Mouse (Mus musculus): ENCODE results near the gene Sh3pxd2a. TPM values are rescaled to one million over a fixed set of nuclear protein-coding genes. Genes with fewer than 3 reads are reported as not detected.

Sh3pxd2a gene
- polyA plus RNA-seq, 1 experiment from 2014 or later = 4.1 TPM

DNA sequence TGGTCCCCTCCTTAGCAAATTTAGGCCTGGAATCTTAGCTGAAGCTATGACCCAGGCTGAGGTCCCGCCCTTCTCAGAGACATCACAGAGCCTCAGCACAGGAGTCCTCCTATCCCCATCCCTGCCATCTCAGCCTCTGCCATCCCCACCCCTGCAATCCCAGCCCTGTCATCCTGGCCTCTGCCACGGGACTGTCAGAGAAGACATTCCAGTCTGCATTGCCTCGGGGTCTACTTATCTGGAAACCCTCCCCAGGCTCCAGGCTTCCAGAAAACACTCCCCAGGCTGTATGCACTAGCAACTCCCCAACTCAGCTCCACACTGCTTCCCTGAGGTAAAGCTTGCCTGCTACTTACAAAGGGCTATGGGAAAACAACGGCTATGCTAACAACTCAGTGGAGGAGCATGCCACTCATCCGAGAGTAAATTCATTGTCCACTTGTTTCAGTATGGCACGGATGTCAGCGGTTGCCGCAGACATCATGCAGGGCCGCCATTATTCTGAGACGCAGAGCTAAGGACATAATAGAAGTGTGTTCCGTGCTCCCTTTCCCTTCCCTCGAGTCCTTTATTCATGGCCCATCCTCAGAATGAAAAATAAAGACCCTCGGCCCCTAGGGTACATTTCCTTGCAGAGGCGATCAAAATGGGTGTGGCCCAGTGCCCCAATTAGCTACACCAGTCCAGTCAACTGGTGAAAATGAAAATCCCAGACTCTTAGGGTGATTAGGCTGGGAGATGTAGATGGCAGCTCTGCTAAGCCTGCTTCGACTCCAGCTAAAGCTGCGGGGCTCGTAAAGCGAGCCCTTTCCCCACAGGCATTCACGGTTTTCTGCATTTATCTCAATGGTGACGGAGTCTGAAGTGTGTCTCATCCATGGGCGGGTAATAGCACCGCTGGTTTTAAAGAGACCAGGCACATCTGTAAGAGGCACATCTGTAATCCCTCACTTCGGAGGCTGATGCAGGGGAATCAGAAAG is 29.1 kb upstream of the Sh3pxd2a start:
- H3K36me3 ChIP-seq (ENCODE audit: control insufficient read depth, insufficient read depth, low read length) = no peaks in the 10 kb centered on the region
- DNase-seq (ENCODE audit: low spot score, missing footprints) (peak; percentile 90), ATAC-seq (ENCODE audit: low FRiP score) (peak; percentile 77)
- H3K27me3 ChIP-seq (ENCODE audit: control insufficient read depth, insufficient read depth, low read length) = no peaks in the 10 kb centered on the region
- H3K9me3 ChIP-seq (ENCODE audit: control insufficient read depth, low read length) = no peaks in the 10 kb centered on the region
- H3K4me1 ChIP-seq (ENCODE audit: control insufficient read depth, insufficient read depth, low read length) = peaks cover 17% of the 10 kb centered on the region
- H3K9ac ChIP-seq (ENCODE audit: low read length) = peak overlapping the region; percentile 24
- WGBS = 40% methylated on average over 23 of the region's 23 CpGs
- peak overlapping the region; percentile 83 for H3K27ac ChIP-seq (ENCODE audit: low read depth, low read length)
- H3K4me3 ChIP-seq (ENCODE audit: low read depth, low read length) = no peak overlapping the region
- peak overlapping the region; percentile 8; the same call in 1 of the 2 replicates for H3K4me2 ChIP-seq

DNA sequence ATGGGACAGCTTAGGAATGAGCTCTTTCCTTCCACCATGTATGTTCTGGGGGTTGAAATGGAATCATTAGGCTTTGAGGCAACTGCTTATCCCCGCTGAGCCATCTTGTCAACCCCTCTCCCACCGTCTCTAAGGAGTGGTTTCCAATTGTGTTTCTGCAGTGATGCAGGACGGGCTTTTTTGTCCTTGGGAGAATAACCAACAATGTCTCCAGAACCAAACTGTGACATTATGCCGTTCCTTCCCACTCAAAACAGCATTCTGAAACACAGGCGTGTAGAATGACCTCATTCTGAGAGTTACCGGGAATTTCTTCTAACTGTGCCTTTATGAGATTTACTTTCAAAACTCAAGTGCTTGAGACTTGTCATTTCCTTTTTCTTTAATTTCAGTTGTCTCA is 28.2 kb upstream of the Sh3pxd2a start:
- Histone ChIP-seq H3K27ac (ENCODE audit: low read depth, low read length) (peak overlapping the region; percentile 83), H3K27me3 (ENCODE audit: control insufficient read depth, insufficient read depth, low read length) (no peaks in the 10 kb centered on the region), H3K4me2 (no peak overlapping the region), H3K9ac (ENCODE audit: low read length) (no peak overlapping the region), H3K4me1 (ENCODE audit: control insufficient read depth, insufficient read depth, low read length) (peaks cover 17% of the 10 kb centered on the region), H3K9me3 (ENCODE audit: control insufficient read depth, low read length) (no peaks in the 10 kb centered on the region), H3K36me3 (ENCODE audit: control insufficient read depth, insufficient read depth, low read length) (no peaks in the 10 kb centered on the region), H3K4me3 (ENCODE audit: low read depth, low read length) (no peak overlapping the region)
- WGBS = 27% methylated on average over 6 of the region's 6 CpGs
- DNase-seq (ENCODE audit: low spot score, missing footprints) (peak; percentile 92), ATAC-seq (ENCODE audit: low FRiP score) (peak; percentile 45; the same call in 1 of the 2 replicates)

- Histone ChIP-seq H3K9me3 (ENCODE audit: control insufficient read depth, low read length) (no peaks in the 10 kb centered on the region), H3K4me2 (no peak overlapping the region), H3K36me3 (ENCODE audit: control insufficient read depth, insufficient read depth, low read length) (no peaks in the 10 kb centered on the region), H3K4me1 (ENCODE audit: control insufficient read depth, insufficient read depth, low read length) (peaks cover 17% of the 10 kb centered on the region), H3K27ac (ENCODE audit: low read depth, low read length) (peak overlapping the region; percentile 30; the same call in 1 of the 2 replicates), H3K4me3 (ENCODE audit: low read depth, low read length) (no peak overlapping the region), H3K27me3 (ENCODE audit: control insufficient read depth, insufficient read depth, low read length) (no peaks in the 10 kb centered on the region), H3K9ac (ENCODE audit: low read length) (no peak overlapping the region)
- DNase-seq (ENCODE audit: low spot score, missing footprints) (no peak), ATAC-seq (ENCODE audit: low FRiP score) (0 out of 2 replicates have a peak, but pooled peaks have one; percentile 18)
- 74% methylated on average over 2 of the region's 2 CpGs for WGBS
Observed at GRCm38 (mm10) chr19:47491853-47492252, 27.7 kb upstream of the Sh3pxd2a start.

GRCm38 (mm10) chr19:47489233-47489632 is 25.0 kb upstream of the Sh3pxd2a start:
- H3K4me3 ChIP-seq (ENCODE audit: low read depth, low read length) = no peak overlapping the region
- no peak overlapping the region for H3K27ac ChIP-seq (ENCODE audit: low read depth, low read length)
- DNase-seq (ENCODE audit: low spot score, missing footprints) (no peak), ATAC-seq (ENCODE audit: low FRiP score) (no peak)
- peaks cover 17% of the 10 kb centered on the region for H3K4me1 ChIP-seq (ENCODE audit: control insufficient read depth, insufficient read depth, low read length)
- H3K4me2 ChIP-seq = no peak overlapping the region
- no peaks in the 10 kb centered on the region for H3K9me3 ChIP-seq (ENCODE audit: control insufficient read depth, low read length)
- no peak overlapping the region for H3K9ac ChIP-seq (ENCODE audit: low read length)
- no peaks in the 10 kb centered on the region for H3K36me3 ChIP-seq (ENCODE audit: control insufficient read depth, insufficient read depth, low read length)
- H3K27me3 ChIP-seq (ENCODE audit: control insufficient read depth, insufficient read depth, low read length) = no peaks in the 10 kb centered on the region
- 78% methylated on average over 3 of the region's 3 CpGs for WGBS

DNA sequence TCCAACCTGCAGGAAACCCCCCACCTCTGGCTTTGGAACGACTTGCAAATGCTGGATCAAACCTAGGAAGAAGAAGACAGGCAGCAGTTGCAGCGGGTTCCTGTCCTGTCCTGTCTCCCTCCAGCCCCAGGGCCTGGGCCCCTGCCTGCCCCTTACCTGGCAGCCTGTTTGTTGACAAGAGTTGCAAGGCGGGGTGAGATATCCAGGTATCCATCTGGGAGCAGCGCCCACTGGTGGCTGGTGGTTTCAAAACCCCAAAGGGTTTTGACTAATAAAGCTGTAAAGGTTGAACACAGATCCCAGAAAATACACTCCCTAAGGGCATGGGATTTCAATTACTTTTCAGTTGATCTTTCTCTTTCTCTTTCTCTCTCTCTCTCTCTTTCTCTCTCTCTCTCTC is 24.0 kb upstream of the Sh3pxd2a start:
- no peak overlapping the region for H3K9ac ChIP-seq (ENCODE audit: low read length)
- H3K36me3 ChIP-seq (ENCODE audit: control insufficient read depth, insufficient read depth, low read length) = no peaks in the 10 kb centered on the region
- no peaks in the 10 kb centered on the region for H3K9me3 ChIP-seq (ENCODE audit: control insufficient read depth, low read length)
- no peaks in the 10 kb centered on the region for H3K27me3 ChIP-seq (ENCODE audit: control insufficient read depth, insufficient read depth, low read length)
- DNase-seq (ENCODE audit: low spot score, missing footprints) (no peak), ATAC-seq (ENCODE audit: low FRiP score) (no peak)
- H3K4me3 ChIP-seq (ENCODE audit: low read depth, low read length) = no peak overlapping the region
- no peak overlapping the region for H3K27ac ChIP-seq (ENCODE audit: low read depth, low read length)
- 26% methylated on average over 4 of the region's 4 CpGs for WGBS
- no peak overlapping the region for H3K4me2 ChIP-seq
- peaks cover 11% of the 10 kb centered on the region for H3K4me1 ChIP-seq (ENCODE audit: control insufficient read depth, insufficient read depth, low read length)

- ATAC-seq (ENCODE audit: low FRiP score) = no peak
- H3K9ac ChIP-seq (ENCODE audit: low read length) = no peak overlapping the region
- WGBS = 87% methylated on average over 9 of the region's 9 CpGs
- no peaks in the 10 kb centered on the region for H3K27me3 ChIP-seq (ENCODE audit: control insufficient read depth, insufficient read depth, low read length)
- no peak overlapping the region for H3K27ac ChIP-seq (ENCODE audit: low read depth, low read length)
- no peaks in the 10 kb centered on the region for H3K9me3 ChIP-seq (ENCODE audit: control insufficient read depth, low read length)
- peaks cover 5% of the 10 kb centered on the region for H3K4me1 ChIP-seq (ENCODE audit: control insufficient read depth, insufficient read depth, low read length)
- H3K36me3 ChIP-seq (ENCODE audit: control insufficient read depth, insufficient read depth, low read length) = no peaks in the 10 kb centered on the region
- H3K4me3 ChIP-seq (ENCODE audit: low read depth, low read length) = no peak overlapping the region
- H3K4me2 ChIP-seq = no peak overlapping the region
- no peak for DNase-seq (ENCODE audit: low spot score, missing footprints)
Observed at GRCm38 (mm10) chr19:47487572-47487971, 23.4 kb upstream of the Sh3pxd2a start.

- H3K9ac ChIP-seq (ENCODE audit: low read length) = no peak overlapping the region
- WGBS = 52% methylated on average over 9 of the region's 9 CpGs
- H3K4me3 ChIP-seq (ENCODE audit: low read depth, low read length) = no peak overlapping the region
- no peaks in the 10 kb centered on the region for H3K9me3 ChIP-seq (ENCODE audit: control insufficient read depth, low read length)
- H3K27ac ChIP-seq (ENCODE audit: low read depth, low read length) = no peak overlapping the region
- no peaks in the 10 kb centered on the region for H3K27me3 ChIP-seq (ENCODE audit: control insufficient read depth, insufficient read depth, low read length)
- H3K36me3 ChIP-seq (ENCODE audit: control insufficient read depth, insufficient read depth, low read length) = no peaks in the 10 kb centered on the region
- DNase-seq (ENCODE audit: low spot score, missing footprints) = no peak
- no peaks in the 10 kb centered on the region for H3K4me1 ChIP-seq (ENCODE audit: control insufficient read depth, insufficient read depth, low read length)
- H3K4me2 ChIP-seq = no peak overlapping the region
- no peak for ATAC-seq (ENCODE audit: low FRiP score)
Observed at GRCm38 (mm10) chr19:47485997-47486566, 21.9 kb upstream of the Sh3pxd2a start.

DNA sequence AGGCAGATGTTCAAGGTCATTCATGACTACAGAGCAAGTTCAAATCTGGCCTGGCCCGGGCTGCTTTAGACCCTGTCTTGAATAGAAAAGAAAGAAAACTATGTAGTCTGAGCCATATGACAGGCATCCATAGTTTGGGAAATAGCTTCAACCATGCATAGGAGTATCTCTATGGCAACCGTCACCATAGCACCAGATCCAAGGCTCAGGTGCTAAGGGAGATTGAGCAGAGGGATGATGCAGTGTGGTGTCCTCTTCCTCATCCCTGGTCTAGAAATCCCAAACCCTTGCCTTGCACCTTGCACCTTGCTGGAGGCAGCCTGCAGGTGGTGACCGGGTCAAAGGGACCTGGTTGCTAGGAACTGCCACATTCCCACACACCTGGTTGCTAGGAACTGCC is 19.9 kb upstream of the Sh3pxd2a start:
- ATAC-seq (ENCODE audit: low FRiP score) = no peak
- Histone ChIP-seq H3K9ac (ENCODE audit: low read length) (no peak overlapping the region), H3K4me1 (ENCODE audit: control insufficient read depth, insufficient read depth, low read length) (no peaks in the 10 kb centered on the region), H3K36me3 (ENCODE audit: control insufficient read depth, insufficient read depth, low read length) (no peaks in the 10 kb centered on the region), H3K27ac (ENCODE audit: low read depth, low read length) (no peak overlapping the region), H3K27me3 (ENCODE audit: control insufficient read depth, insufficient read depth, low read length) (no peaks in the 10 kb centered on the region), H3K4me3 (ENCODE audit: low read depth, low read length) (no peak overlapping the region), H3K9me3 (ENCODE audit: control insufficient read depth, low read length) (no peaks in the 10 kb centered on the region), H3K4me2 (no peak overlapping the region)
- WGBS = 86% methylated on average over 3 of the region's 3 CpGs
- DNase-seq (ENCODE audit: low spot score, missing footprints) = no peak

GRCm38 (mm10) chr19:47483346-47483745 is 19.1 kb upstream of the Sh3pxd2a start:
- ATAC-seq (ENCODE audit: low FRiP score) (no peak), DNase-seq (ENCODE audit: low spot score, missing footprints) (no peak)
- Histone ChIP-seq H3K4me3 (ENCODE audit: low read depth, low read length) (no peak overlapping the region), H3K9me3 (ENCODE audit: control insufficient read depth, low read length) (no peaks in the 10 kb centered on the region), H3K4me1 (ENCODE audit: control insufficient read depth, insufficient read depth, low read length) (no peaks in the 10 kb centered on the region), H3K9ac (ENCODE audit: low read length) (no peak overlapping the region), H3K27me3 (ENCODE audit: control insufficient read depth, insufficient read depth, low read length) (no peaks in the 10 kb centered on the region), H3K27ac (ENCODE audit: low read depth, low read length) (no peak overlapping the region), H3K36me3 (ENCODE audit: control insufficient read depth, insufficient read depth, low read length) (no peaks in the 10 kb centered on the region), H3K4me2 (no peak overlapping the region)
- 88% methylated on average over 3 of the region's 3 CpGs for WGBS
